Mouse (Mus musculus): ENCODE results near the gene Ikzf1. TPM values are rescaled to one million over a fixed set of nuclear protein-coding genes. Genes with fewer than 3 reads are reported as not detected.

Ikzf1 gene
- 2.0 and 3.6 TPM in 2 replicates for polyA plus RNA-seq (2016; fragmentation: Nextera tagmentation; extraction: Ambion mirVana)

- peak within 1 kb of the TSS; percentile 76 for H3K4me3 ChIP-seq
- peaks cover 60% of the 10 kb centered on the region for H3K27me3 ChIP-seq (ENCODE audit: insufficient read depth, poor library complexity, severe bottlenecking)
- H3K4me1 ChIP-seq (replicated peaks), result peaks cover 22% of the 10 kb centered on the region
- H3K36me3 ChIP-seq, result no peaks in the 10 kb centered on the region
- no peaks in the 10 kb centered on the region for H3K9me3 ChIP-seq
- peak within 1 kb of the TSS; percentile 83 for H3K27ac ChIP-seq
- DNase-seq (ENCODE audit: low spot score), result peak; percentile 47
- under 1% methylated on average over 97 of the region's 100 CpGs for WGBS
Measured at GRCm38 (mm10) chr11:11684930-11685852, at the start of gene Ikzf1. Ikzf1 (plus strand) TSS chr11:11685003.

- no peak for DNase-seq (ENCODE audit: low spot score)
- Histone ChIP-seq H3K4me1 (replicated peaks) (no peaks in the 10 kb centered on the region), H3K27ac (no peak overlapping the region)
Measured at GRCm38 (mm10) chr11:11644303-11644702, 40.5 kb upstream of the Ikzf1 start.

GRCm38 (mm10) chr11:11656388-11656787 lies 28.4 kb upstream of the Ikzf1 start:
- Histone ChIP-seq H3K4me1 (replicated peaks) (no peaks in the 10 kb centered on the region), H3K4me3 (no peak overlapping the region), H3K9me3 (no peaks in the 10 kb centered on the region), H3K27me3 (ENCODE audit: insufficient read depth, poor library complexity, severe bottlenecking) (no peaks in the 10 kb centered on the region), H3K36me3 (no peaks in the 10 kb centered on the region), H3K27ac (no peak overlapping the region)
- no peak for DNase-seq (ENCODE audit: low spot score)
- WGBS, result 85% methylated on average over 3 of the region's 3 CpGs

More at GRCm38 (mm10) chr11:11644303-11644702, 40.5 kb upstream of the Ikzf1 start:
- Histone ChIP-seq H3K27me3 (ENCODE audit: insufficient read depth, poor library complexity, severe bottlenecking) (no peaks in the 10 kb centered on the region), H3K9me3 (no peaks in the 10 kb centered on the region), H3K36me3 (no peaks in the 10 kb centered on the region), H3K4me3 (no peak overlapping the region)

- Histone ChIP-seq H3K27me3 (ENCODE audit: insufficient read depth, poor library complexity, severe bottlenecking) (no peaks in the 10 kb centered on the region), H3K4me3 (no peak overlapping the region), H3K9me3 (no peaks in the 10 kb centered on the region), H3K27ac (no peak overlapping the region), H3K4me1 (replicated peaks) (no peaks in the 10 kb centered on the region), H3K36me3 (no peaks in the 10 kb centered on the region)
- no peak for DNase-seq (ENCODE audit: low spot score)
- 70% methylated on average over 5 of the region's 5 CpGs for WGBS
Measured at GRCm38 (mm10) chr11:11656995-11657530, 27.7 kb upstream of the Ikzf1 start.

GRCm38 (mm10) chr11:11657634-11658033 lies 27.2 kb upstream of the Ikzf1 start:
- Histone ChIP-seq H3K4me1 (replicated peaks) (no peaks in the 10 kb centered on the region), H3K27me3 (ENCODE audit: insufficient read depth, poor library complexity, severe bottlenecking) (no peaks in the 10 kb centered on the region), H3K27ac (no peak overlapping the region), H3K4me3 (no peak overlapping the region), H3K36me3 (no peaks in the 10 kb centered on the region), H3K9me3 (no peaks in the 10 kb centered on the region)
- DNase-seq (ENCODE audit: low spot score), result no peak
- WGBS, result 92% methylated on average over 4 of the region's 4 CpGs

- H3K27me3 ChIP-seq (ENCODE audit: insufficient read depth, poor library complexity, severe bottlenecking), result no peaks in the 10 kb centered on the region
- H3K36me3 ChIP-seq, result no peaks in the 10 kb centered on the region
- H3K4me1 ChIP-seq (replicated peaks), result no peaks in the 10 kb centered on the region
- no peak overlapping the region for H3K27ac ChIP-seq
- H3K9me3 ChIP-seq, result no peaks in the 10 kb centered on the region
- H3K4me3 ChIP-seq, result no peak overlapping the region
- DNase-seq (ENCODE audit: low spot score), result no peak
- 83% methylated on average over 4 of the region's 4 CpGs for WGBS
Measured at GRCm38 (mm10) chr11:11658834-11659233, 26.0 kb upstream of the Ikzf1 start.

- no peaks in the 10 kb centered on the region for H3K36me3 ChIP-seq
- no peaks in the 10 kb centered on the region for H3K27me3 ChIP-seq (ENCODE audit: insufficient read depth, poor library complexity, severe bottlenecking)
- 86% methylated on average over 4 of the region's 4 CpGs for WGBS
- no peaks in the 10 kb centered on the region for H3K4me1 ChIP-seq (replicated peaks)
- DNase-seq (ENCODE audit: low spot score), result no peak
- H3K27ac ChIP-seq, result no peak overlapping the region
- no peak overlapping the region for H3K4me3 ChIP-seq
- H3K9me3 ChIP-seq, result no peaks in the 10 kb centered on the region
Measured at GRCm38 (mm10) chr11:11660651-11661050, 24.2 kb upstream of the Ikzf1 start.

GRCm38 (mm10) chr11:11667254-11667921 lies 17.4 kb upstream of the Ikzf1 start:
- no peaks in the 10 kb centered on the region for H3K9me3 ChIP-seq
- no peak for DNase-seq (ENCODE audit: low spot score)
- no peaks in the 10 kb centered on the region for H3K27me3 ChIP-seq (ENCODE audit: insufficient read depth, poor library complexity, severe bottlenecking)
- no peak overlapping the region for H3K4me3 ChIP-seq
- H3K36me3 ChIP-seq, result no peaks in the 10 kb centered on the region
- WGBS, result 91% methylated on average over 4 of the region's 4 CpGs
- no peaks in the 10 kb centered on the region for H3K4me1 ChIP-seq (replicated peaks)
- no peak overlapping the region for H3K27ac ChIP-seq

GRCm38 (mm10) chr11:11667922-11668290 lies 16.9 kb upstream of the Ikzf1 start:
- H3K4me3 ChIP-seq, result no peak overlapping the region
- no peak for DNase-seq (ENCODE audit: low spot score)
- H3K27ac ChIP-seq, result no peak overlapping the region
- H3K4me1 ChIP-seq (replicated peaks), result no peaks in the 10 kb centered on the region
- no peaks in the 10 kb centered on the region for H3K36me3 ChIP-seq
- H3K27me3 ChIP-seq (ENCODE audit: insufficient read depth, poor library complexity, severe bottlenecking), result no peaks in the 10 kb centered on the region
- 96% methylated on average over 3 of the region's 3 CpGs for WGBS
- H3K9me3 ChIP-seq, result no peaks in the 10 kb centered on the region

GRCm38 (mm10) chr11:11672974-11673373 lies 11.8 kb upstream of the Ikzf1 start:
- Histone ChIP-seq H3K4me1 (replicated peaks) (no peaks in the 10 kb centered on the region), H3K27me3 (ENCODE audit: insufficient read depth, poor library complexity, severe bottlenecking) (no peaks in the 10 kb centered on the region), H3K36me3 (no peaks in the 10 kb centered on the region), H3K27ac (no peak overlapping the region), H3K4me3 (no peak overlapping the region), H3K9me3 (no peaks in the 10 kb centered on the region)
- WGBS, result 75% methylated on average over 4 of the region's 4 CpGs
- DNase-seq (ENCODE audit: low spot score), result no peak

- H3K4me3 ChIP-seq, result no peak overlapping the region
- no peaks in the 10 kb centered on the region for H3K27me3 ChIP-seq (ENCODE audit: insufficient read depth, poor library complexity, severe bottlenecking)
- H3K9me3 ChIP-seq, result no peaks in the 10 kb centered on the region
- no peak for DNase-seq (ENCODE audit: low spot score)
- no peaks in the 10 kb centered on the region for H3K36me3 ChIP-seq
- no peak overlapping the region for H3K27ac ChIP-seq
- no peaks in the 10 kb centered on the region for H3K4me1 ChIP-seq (replicated peaks)
Measured at GRCm38 (mm10) chr11:11675063-11675462, 9.7 kb upstream of the Ikzf1 start.

GRCm38 (mm10) chr11:11676068-11676741 lies 8.6 kb upstream of the Ikzf1 start:
- Histone ChIP-seq H3K27ac (no peak overlapping the region), H3K9me3 (no peaks in the 10 kb centered on the region), H3K27me3 (ENCODE audit: insufficient read depth, poor library complexity, severe bottlenecking) (no peaks in the 10 kb centered on the region), H3K4me3 (no peak overlapping the region), H3K36me3 (no peaks in the 10 kb centered on the region), H3K4me1 (replicated peaks) (no peaks in the 10 kb centered on the region)
- WGBS, result 91% methylated on average over 9 of the region's 9 CpGs
- no peak for DNase-seq (ENCODE audit: low spot score)
